Mouse (Mus musculus) heart, embryonic 12.5 days (tissue): Measurements from ENCODE around the gene Stoml1. TPM values are rescaled to one million over a fixed set of nuclear protein-coding genes. Genes with fewer than 3 reads are reported as not detected.

Experiments
- ATAC-seq: fragments of 200-750 bp; cut with Nextera tagmentation; 2 replicates; pipeline ENCODE4 v1.8.0; 2017; ENCODE audit warnings: moderate TSS enrichment, moderate library complexity; ENCODE audit not compliant: insufficient number of reproducible peaks, low FRiP score
- H3K27ac ChIP-seq: fragments of 300-500 bp; sonication (generic); 2 replicates; pipeline ENCODE4 v1.5.1; 2016; ENCODE audit warnings: mild to moderate bottlenecking, moderate library complexity; ENCODE audit not compliant: poor library complexity, severe bottlenecking
- H3K27me3 ChIP-seq: fragments of 300-500 bp; sonication (generic); replicated peaks from 2 replicates; pipeline ENCODE4 v1.6.1; 2016; ENCODE audit warnings: mild to moderate bottlenecking, moderate library complexity
- H3K36me3 ChIP-seq: fragments of 300-500 bp; sonication (generic); 2 replicates; pipeline ENCODE4 v1.6.1; 2016; ENCODE audit warnings: mild to moderate bottlenecking, moderate library complexity
- H3K4me1 ChIP-seq: fragments of 300-500 bp; sonication (generic); replicated peaks from 2 replicates; pipeline ENCODE4 v1.6.1; 2016; ENCODE audit warnings: mild to moderate bottlenecking
- H3K4me2 ChIP-seq: fragments of 300-500 bp; sonication (generic); 2 replicates; pipeline ENCODE4 v1.6.1; 2016; ENCODE audit warnings: mild to moderate bottlenecking, moderate library complexity
- H3K4me3 ChIP-seq: fragments of 300-500 bp; sonication (generic); 2 replicates; pipeline ENCODE4 v1.5.1; 2016; ENCODE audit warnings: mild to moderate bottlenecking
- H3K9ac ChIP-seq: fragments of 300-500 bp; sonication (generic); 2 replicates; pipeline ENCODE4 v1.6.1; 2016; ENCODE audit warnings: mild to moderate bottlenecking, moderate library complexity
- H3K9me3 ChIP-seq: fragments of 300-500 bp; sonication (generic); replicated peaks from 2 replicates; pipeline ENCODE4 v1.6.1; 2016; ENCODE audit warnings: mild to moderate bottlenecking, moderate library complexity
- WGBS: fragments of 180-500 bp; shearing (Covaris S2); methylation state at CpG from one replicate; pipeline ENCODE4 v1.1.7; 2016; 5-methylcytosine and 5-hydroxymethylcytosine counted together
- polyA plus RNA-seq: library from polyadenylated mRNA; unstranded; fragments of >200 nt; fragmentation: Nextera tagmentation; extraction: Ambion mirVana; gene quantifications from 2 replicates; pipeline ENCODE4 v1.2.1, GENCODE M21; 2016

Stoml1 gene
- polyA plus RNA-seq, 1 experiment from 2014 or later = 24.0 TPM

GRCm38 (mm10) chr9:58289090-58289489 is 36.1 kb downstream of the Stoml1 start:
- 54% methylated on average over 1 of the region's 1 CpGs for WGBS

DNA sequence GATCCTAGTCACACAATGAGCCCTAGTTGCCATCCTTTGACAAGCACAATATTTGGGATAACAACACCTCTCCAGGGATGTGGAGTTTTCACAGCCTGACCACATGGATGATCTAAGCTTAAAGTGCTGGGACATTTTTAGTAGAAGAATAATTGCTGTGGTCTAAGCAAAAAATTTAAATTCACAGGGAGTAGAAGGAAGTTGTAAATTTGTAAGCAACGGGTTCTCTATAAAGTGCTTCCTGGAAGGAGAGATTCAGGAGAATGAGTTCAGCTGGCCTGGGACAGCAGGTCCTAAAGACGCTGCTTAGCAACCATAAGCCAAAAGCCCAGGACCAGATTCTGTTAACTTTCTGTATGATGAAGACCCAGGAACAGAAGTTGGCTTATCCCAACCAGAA is 36.9 kb downstream of the Stoml1 start:
- no peak overlapping the region for H3K4me3 ChIP-seq
- H3K4me1 ChIP-seq = no peaks in the 10 kb centered on the region
- ATAC-seq = no peak
- H3K4me2 ChIP-seq = no peak overlapping the region
- peaks cover 35% of the 10 kb centered on the region for H3K36me3 ChIP-seq
- no peaks in the 10 kb centered on the region for H3K9me3 ChIP-seq
- H3K27me3 ChIP-seq = no peaks in the 10 kb centered on the region
- H3K27ac ChIP-seq = no peak overlapping the region
- no peak overlapping the region for H3K9ac ChIP-seq
- WGBS = 77% methylated on average over 2 of the region's 2 CpGs

More at GRCm38 (mm10) chr9:58289090-58289489, 36.1 kb downstream of the Stoml1 start:
- peaks cover 35% of the 10 kb centered on the region for H3K36me3 ChIP-seq
- no peaks in the 10 kb centered on the region for H3K9me3 ChIP-seq
- no peak overlapping the region for H3K4me3 ChIP-seq
- no peaks in the 10 kb centered on the region for H3K4me1 ChIP-seq
- H3K27me3 ChIP-seq = no peaks in the 10 kb centered on the region
- ATAC-seq = no peak
- no peak overlapping the region for H3K9ac ChIP-seq
- H3K27ac ChIP-seq = no peak overlapping the region
- no peak overlapping the region for H3K4me2 ChIP-seq

DNA sequence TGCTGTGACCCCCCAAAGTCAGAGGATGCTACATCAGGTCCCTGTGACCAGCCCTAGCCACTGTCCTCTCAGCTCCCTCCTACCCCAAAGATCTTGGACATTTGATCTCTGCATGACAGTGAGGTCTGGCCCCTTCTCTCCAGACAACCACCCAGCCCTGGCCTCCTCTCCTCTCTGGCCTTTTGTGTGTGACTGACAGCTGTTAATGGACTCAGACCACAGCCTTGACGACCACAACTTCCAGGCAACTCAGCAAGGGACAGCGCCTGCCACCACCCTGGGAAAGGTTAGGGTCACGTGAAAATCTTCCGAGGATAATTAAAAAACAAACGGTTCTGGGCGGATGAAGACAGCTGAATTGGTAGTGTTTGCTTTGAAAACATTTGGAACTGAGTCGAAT is 41.6 kb downstream of the Stoml1 start:
- no peak for ATAC-seq
- peaks cover 22% of the 10 kb centered on the region for H3K36me3 ChIP-seq
- H3K27me3 ChIP-seq = no peaks in the 10 kb centered on the region
- no peak overlapping the region for H3K4me3 ChIP-seq
- H3K9me3 ChIP-seq = no peaks in the 10 kb centered on the region
- H3K9ac ChIP-seq = no peak overlapping the region
- 59% methylated on average over 7 of the region's 7 CpGs for WGBS
- peaks cover 42% of the 10 kb centered on the region for H3K4me1 ChIP-seq
- no peak overlapping the region for H3K27ac ChIP-seq
- no peak overlapping the region for H3K4me2 ChIP-seq

- no peak for ATAC-seq
- H3K9ac ChIP-seq = peak overlapping the region; percentile 25; the same call in 1 of the 2 replicates
- H3K4me1 ChIP-seq = peaks cover 50% of the 10 kb centered on the region
- H3K4me3 ChIP-seq = no peak overlapping the region
- peaks cover 22% of the 10 kb centered on the region for H3K36me3 ChIP-seq
- peak overlapping the region; percentile 81 for H3K27ac ChIP-seq
- H3K4me2 ChIP-seq = no peak overlapping the region
- H3K9me3 ChIP-seq = no peaks in the 10 kb centered on the region
- no peaks in the 10 kb centered on the region for H3K27me3 ChIP-seq
- 81% methylated on average over 3 of the region's 3 CpGs for WGBS
These were observed 42.4 kb downstream of the Stoml1 start for GRCm38 (mm10) chr9:58295345-58295744.

DNA sequence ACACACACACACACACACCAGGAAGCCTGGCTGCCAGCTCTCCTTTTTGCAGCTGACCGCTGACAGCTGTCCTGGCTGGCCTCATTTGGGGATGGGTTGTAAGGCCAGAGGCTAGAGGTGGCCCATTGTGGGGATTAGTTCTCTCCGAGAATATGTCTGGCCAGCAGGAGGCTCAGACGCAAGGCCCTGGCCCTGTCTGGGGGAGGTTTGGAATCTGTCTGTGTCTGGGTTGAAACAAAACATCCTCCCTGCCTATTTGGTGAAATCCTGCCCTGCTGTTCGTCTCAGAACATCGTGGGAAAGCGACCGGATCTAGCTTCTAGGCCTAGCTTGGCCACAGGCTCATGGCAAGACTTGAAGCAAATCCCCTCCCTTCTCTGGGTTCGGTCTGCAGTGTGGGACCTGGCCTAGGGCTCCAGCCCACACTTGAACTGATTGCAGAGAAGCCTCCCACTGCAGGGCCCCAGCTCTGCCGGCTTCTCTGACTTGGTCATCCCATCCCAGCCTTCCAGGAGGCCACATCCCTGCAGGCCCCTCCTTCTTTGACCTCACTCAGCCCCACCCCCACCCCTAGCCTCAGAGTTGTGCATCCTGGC is 42.9 kb downstream of the Stoml1 start:
- no peaks in the 10 kb centered on the region for H3K27me3 ChIP-seq
- no peaks in the 10 kb centered on the region for H3K9me3 ChIP-seq
- peaks cover 50% of the 10 kb centered on the region for H3K4me1 ChIP-seq
- ATAC-seq = peak; percentile 49
- peak overlapping the region; percentile 81 for H3K27ac ChIP-seq
- 10% methylated on average over 9 of the region's 9 CpGs for WGBS
- H3K9ac ChIP-seq = peak overlapping the region; percentile 25; the same call in 1 of the 2 replicates
- H3K36me3 ChIP-seq = peaks cover 18% of the 10 kb centered on the region
- H3K4me2 ChIP-seq = no peak overlapping the region
- no peak overlapping the region for H3K4me3 ChIP-seq

DNA sequence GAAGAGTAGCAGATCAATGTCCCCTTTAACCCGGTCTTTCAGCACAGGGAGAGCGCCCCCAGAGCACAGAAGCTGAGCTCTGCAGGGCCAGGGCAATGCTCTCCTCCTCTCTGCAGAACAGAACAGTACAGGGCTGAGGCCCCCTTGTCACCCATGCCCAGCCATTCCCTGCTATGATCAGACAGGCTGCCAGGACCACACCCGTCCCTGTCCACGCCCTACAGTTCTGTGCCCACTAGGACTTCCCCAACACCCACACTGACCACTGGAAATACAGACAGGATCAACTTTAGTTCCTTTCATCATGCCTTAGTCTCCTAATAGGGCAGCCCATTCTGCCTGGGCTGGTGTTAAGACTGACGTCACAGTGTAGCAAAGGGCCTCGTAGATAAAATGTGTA is 44.1 kb downstream of the Stoml1 start:
- peaks cover 13% of the 10 kb centered on the region for H3K36me3 ChIP-seq
- no peaks in the 10 kb centered on the region for H3K9me3 ChIP-seq
- no peak for ATAC-seq
- WGBS = 63% methylated on average over 6 of the region's 6 CpGs
- H3K4me2 ChIP-seq = no peak overlapping the region
- H3K27me3 ChIP-seq = no peaks in the 10 kb centered on the region
- no peak overlapping the region for H3K9ac ChIP-seq
- H3K27ac ChIP-seq = peak overlapping the region; percentile 34; the same call in 1 of the 2 replicates
- H3K4me1 ChIP-seq = peaks cover 50% of the 10 kb centered on the region
- H3K4me3 ChIP-seq = no peak overlapping the region

DNA sequence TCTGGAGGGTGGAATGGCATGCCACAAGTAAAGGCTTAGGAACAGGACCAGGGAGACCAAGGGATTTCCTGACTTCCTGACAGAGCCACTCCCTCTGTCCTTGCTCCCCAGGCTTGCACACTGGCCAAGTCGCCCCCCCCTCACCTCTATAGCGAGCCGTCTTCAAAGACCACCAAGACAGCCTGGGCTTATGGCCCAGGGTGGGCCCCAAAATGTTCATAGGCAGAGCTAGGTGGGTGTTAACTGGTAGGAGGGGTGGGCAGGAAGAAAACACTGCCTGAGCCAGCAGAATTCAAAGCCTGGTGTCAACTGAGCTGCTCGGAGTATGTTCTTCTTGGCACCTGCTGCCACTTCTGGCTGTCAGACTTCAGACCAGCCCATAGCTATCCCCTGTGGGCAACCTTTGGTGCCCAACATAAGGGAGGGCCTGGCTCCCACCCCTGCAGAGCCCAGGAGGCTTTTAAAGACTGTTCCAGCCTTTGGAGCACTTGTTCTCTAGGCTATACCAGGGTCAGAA is 45.1 kb downstream of the Stoml1 start:
- no peak for ATAC-seq
- Histone ChIP-seq H3K4me2 (no peak overlapping the region), H3K27me3 (no peaks in the 10 kb centered on the region), H3K9ac (no peak overlapping the region), H3K27ac (peak overlapping the region; percentile 34), H3K9me3 (no peaks in the 10 kb centered on the region), H3K4me1 (peaks cover 53% of the 10 kb centered on the region), H3K4me3 (no peak overlapping the region), H3K36me3 (peaks cover 6% of the 10 kb centered on the region; the same call in 1 of the 2 replicates)
- 69% methylated on average over 4 of the region's 4 CpGs for WGBS

GRCm38 (mm10) chr9:58299356-58299799 is 46.4 kb downstream of the Stoml1 start:
- Histone ChIP-seq H3K4me3 (no peak overlapping the region), H3K4me1 (peaks cover 67% of the 10 kb centered on the region), H3K9me3 (no peaks in the 10 kb centered on the region), H3K4me2 (no peak overlapping the region), H3K27me3 (no peaks in the 10 kb centered on the region), H3K9ac (no peak overlapping the region), H3K27ac (peak overlapping the region; percentile 75), H3K36me3 (no peaks in the 10 kb centered on the region)
- no peak for ATAC-seq
- WGBS = 28% methylated on average over 2 of the region's 2 CpGs

GRCm38 (mm10) chr9:58303115-58303514 is 50.2 kb downstream of the Stoml1 start:
- no peak for ATAC-seq
- Histone ChIP-seq H3K4me3 (no peak overlapping the region), H3K9me3 (no peaks in the 10 kb centered on the region), H3K9ac (0 out of 2 replicates have a peak overlapping the region, but pooled peaks have one; percentile 2), H3K4me2 (no peak overlapping the region), H3K4me1 (peaks cover 75% of the 10 kb centered on the region), H3K27ac (peak overlapping the region; percentile 80), H3K27me3 (no peaks in the 10 kb centered on the region), H3K36me3 (no peaks in the 10 kb centered on the region)
- 49% methylated on average over 5 of the region's 5 CpGs for WGBS

DNA sequence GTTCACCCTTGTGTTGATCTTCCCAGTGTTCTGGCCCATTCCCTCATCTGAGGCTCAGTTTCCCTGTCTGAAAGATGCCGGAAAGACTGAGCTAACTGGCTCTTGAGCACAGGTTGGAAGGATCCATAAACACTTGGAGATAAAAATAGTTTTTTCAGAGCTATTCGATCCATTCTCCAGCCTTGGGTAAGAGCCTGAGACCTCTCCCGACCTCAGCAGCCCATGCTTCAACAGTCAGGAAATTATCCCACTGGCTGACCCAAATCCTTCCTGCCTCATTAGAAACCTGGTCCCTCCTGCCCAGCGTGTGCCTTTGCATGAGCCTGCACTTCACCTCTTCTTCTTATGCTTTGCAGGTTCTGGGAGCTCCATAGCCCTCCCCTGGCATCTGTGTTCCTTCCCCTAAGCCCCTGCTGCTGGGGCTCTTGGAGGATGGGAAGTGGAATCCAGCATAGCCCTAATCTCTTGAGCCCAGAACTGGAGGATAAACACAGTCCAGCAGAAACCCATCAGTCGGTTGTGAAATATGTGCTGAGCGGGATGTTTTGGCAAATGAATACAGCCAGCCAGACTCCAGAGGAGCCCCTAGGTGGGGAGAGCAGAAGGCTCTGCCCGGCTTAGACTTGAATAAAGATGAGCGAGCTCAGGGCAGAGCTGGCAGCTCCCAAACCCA is 50.8 kb downstream of the Stoml1 start:
- Histone ChIP-seq H3K27me3 (no peaks in the 10 kb centered on the region), H3K36me3 (no peaks in the 10 kb centered on the region), H3K4me2 (no peak overlapping the region), H3K9ac (no peak overlapping the region), H3K4me3 (no peak overlapping the region), H3K9me3 (no peaks in the 10 kb centered on the region), H3K4me1 (peaks cover 76% of the 10 kb centered on the region), H3K27ac (peak overlapping the region; percentile 80)
- WGBS = 50% methylated on average over 8 of the region's 8 CpGs
- no peak for ATAC-seq

- WGBS = 19% methylated on average over 6 of the region's 6 CpGs
- H3K9me3 ChIP-seq = no peaks in the 10 kb centered on the region
- peaks cover 77% of the 10 kb centered on the region for H3K4me1 ChIP-seq
- ATAC-seq = 0 out of 2 replicates have a peak, but pooled peaks have one; percentile 19
- H3K4me2 ChIP-seq = peak overlapping the region; percentile 13
- H3K9ac ChIP-seq = no peak overlapping the region
- peak overlapping the region; percentile 80 for H3K27ac ChIP-seq
- H3K36me3 ChIP-seq = no peaks in the 10 kb centered on the region
- no peaks in the 10 kb centered on the region for H3K27me3 ChIP-seq
- H3K4me3 ChIP-seq = no peak overlapping the region
These were observed 52.7 kb downstream of the Stoml1 start for GRCm38 (mm10) chr9:58305686-58306085.
